Mouse (Mus musculus) gastrocnemius, adult 8-10 months (tissue): ENCODE measurements around the gene Ttll12. TPM values are rescaled to one million over a fixed set of nuclear protein-coding genes. Genes with fewer than 3 reads are reported as not detected.
A peak's percentile ranks its signal among the peaks of the same experiment; 100 is the strongest.

Experiments used
- DNase-seq, 2 experiments: peaks; one replicate each; pipeline ENCODE4 v3.0.0; 2022; ENCODE audit warnings: low spot score in 2 of 2
- total RNA-seq, 4 experiments: library from RNA; stranded (reverse); gene quantifications; 2 replicates each; pipeline ENCODE4 v1.2.4; 2022

The Ttll12 gene
- total RNA-seq, 4 experiments from 2014 or later, result 3.4 to 5.0 (median 4.2) TPM

DNA sequence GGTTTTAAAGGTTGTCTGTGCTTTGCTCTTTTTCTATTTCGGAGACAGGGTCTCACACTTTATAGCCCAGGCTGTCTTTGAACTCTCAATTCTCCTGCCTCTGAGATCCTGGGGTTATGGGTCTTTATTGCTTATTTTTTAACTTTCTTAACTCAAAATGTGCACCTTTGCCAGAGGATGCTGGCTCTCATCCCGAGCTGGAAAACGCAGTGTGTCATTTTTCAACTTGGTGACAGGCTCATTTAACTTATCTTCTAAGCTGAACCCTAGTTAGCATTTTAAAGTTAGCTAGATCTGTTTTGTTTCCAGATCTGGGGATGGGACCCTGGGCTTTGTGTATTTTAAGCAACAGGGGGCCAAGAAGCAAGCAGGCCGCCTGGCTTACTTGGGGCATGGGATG is 66.1 kb downstream of the Ttll12 start:
- DNase-seq, result no peak

DNA sequence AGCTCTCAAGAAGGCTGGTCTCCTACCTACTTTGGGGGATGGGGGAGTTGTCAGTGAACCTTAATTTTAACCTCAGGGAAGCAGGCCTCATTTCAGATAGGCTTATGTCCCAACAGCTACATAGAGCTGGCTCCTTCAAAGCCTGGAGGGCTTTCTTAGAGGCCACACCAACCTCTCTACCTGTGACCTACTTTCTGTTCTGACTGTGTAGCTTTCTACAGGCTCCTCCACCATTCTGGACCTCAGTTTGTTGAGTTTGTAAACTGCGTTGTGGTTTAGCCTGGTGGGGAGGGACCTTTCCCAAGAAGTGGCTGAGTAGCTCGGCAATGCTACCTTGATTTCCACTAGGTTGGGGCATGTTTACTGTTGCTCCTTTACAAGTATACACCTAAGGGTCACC is 67.2 kb downstream of the Ttll12 start:
- no peak for DNase-seq

DNA sequence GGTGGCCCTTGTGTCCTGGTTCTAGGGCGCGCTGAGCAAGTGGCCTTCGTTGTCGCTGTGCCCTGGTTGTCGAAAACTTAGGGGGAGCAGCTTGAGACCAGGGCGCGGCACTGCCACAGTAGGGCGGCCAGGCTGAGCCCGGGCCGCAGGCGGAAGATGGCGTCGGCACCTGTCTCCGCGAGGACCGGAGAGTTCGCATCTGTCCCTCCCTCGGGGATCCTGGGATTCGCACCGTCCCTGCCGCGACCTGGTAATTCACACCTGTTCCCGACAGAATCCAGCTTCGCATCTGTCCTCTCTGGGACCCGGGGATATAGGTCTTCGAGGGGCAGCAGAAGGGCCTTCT is 67.9 kb downstream of the Ttll12 start:
- no peak for DNase-seq

DNA sequence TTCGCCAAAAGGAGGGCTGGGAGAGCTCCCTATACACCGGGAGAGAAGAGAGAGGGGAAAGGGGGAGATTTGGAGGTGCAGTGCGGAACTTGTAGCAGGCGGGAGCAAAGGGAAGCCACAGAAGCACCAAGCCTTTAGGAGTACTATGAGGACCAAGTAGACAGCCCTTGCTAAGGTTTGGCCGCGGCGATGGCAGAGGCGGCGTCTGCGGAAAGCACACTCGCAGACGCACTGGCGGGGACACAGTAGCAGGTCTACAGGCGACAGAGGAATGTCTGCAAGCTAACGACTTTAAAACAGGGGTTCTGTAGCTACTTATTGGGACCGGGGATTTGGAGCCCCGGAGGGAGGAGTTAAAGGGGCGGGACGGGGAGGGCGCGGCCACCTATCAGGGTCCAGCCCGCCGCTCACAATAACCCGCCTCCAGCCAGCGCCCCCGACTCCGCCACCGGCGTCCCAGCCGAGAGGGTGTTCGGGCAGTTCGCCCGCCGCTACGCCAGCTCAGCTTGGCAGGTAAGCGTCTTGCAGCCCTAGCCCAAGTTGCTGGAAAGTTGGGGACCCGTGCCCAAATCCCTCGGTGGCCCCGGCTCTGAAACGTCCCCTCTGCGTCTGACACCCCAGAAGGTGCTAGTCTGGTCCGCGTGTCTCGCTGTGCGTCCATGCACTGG is 68.4 kb downstream of the Ttll12 start, which contains the start of gene Bik:
TSS of gene Bik (plus strand) at position 439 of the 668 bp plus-strand sequence.
- DNase-seq, result peak in 1 of 2 experiments; percentile 32

Other genes with a start within 250 kb of the Ttll12 start
- 1 to 10 TPM; 4.4 to 5.2 (median 4.8) TPM for gene Arfgap3, start 244.9 kb downstream of the Ttll12 start, total RNA-seq
- gene Pacsin2, start 130.6 kb downstream of the Ttll12 start, total RNA-seq, result 10 to 100 TPM; 45.3 to 58.5 (median 48.2) TPM
- gene Ttll1, start 84.3 kb downstream of the Ttll12 start, total RNA-seq, result 1 to 10 TPM; 2.7 to 4.2 (median 3.5) TPM
- gene Bik, start 68.3 kb downstream of the Ttll12 start, total RNA-seq, result 1 to 10 TPM; 1.1 to 2.5 (median 2.1) TPM
- gene Tspo, start 31.6 kb downstream of the Ttll12 start, total RNA-seq, result 10 to 100 TPM; 25.3 to 34.8 (median 30.5) TPM
- gene Mcat, start 31.4 kb downstream of the Ttll12 start, total RNA-seq, result 10 to 100 TPM; 21.9 to 25.0 (median 23.2) TPM
- gene Scube1, start 129.9 kb upstream of the Ttll12 start, total RNA-seq, result under 1 TPM; 0.12 to 0.35 (median 0.22) TPM
- gene Mpped1, start 184.3 kb upstream of the Ttll12 start, total RNA-seq, result not detected